Mouse (Mus musculus) lung, postnatal 25 days (tissue): ENCODE data around the gene Ntrk3.

Source experiments
- DNase-seq: peaks from one replicate; pipeline ENCODE4 v3.0.0; 2022; ENCODE audit warnings: low spot score

Gene Ntrk3

GRCm38 (mm10) chr7:78441706-78442105 is 296.1 kb downstream of the Ntrk3 start:
- DNase-seq = no peak

- no peak for DNase-seq
Measured at GRCm38 (mm10) chr7:78440896-78441295, 296.9 kb downstream of the Ntrk3 start.

- DNase-seq = no peak
Measured at GRCm38 (mm10) chr7:78440476-78440875, 297.3 kb downstream of the Ntrk3 start.

GRCm38 (mm10) chr7:78439361-78440120 is 298.3 kb downstream of the Ntrk3 start:
- DNase-seq = no peak

GRCm38 (mm10) chr7:78433617-78434144 is 304.1 kb downstream of the Ntrk3 start:
- peak; percentile 7 for DNase-seq

- no peak for DNase-seq
Measured at GRCm38 (mm10) chr7:78431611-78432010, 306.2 kb downstream of the Ntrk3 start.

GRCm38 (mm10) chr7:78412172-78412571 is 325.6 kb downstream of the Ntrk3 start:
- DNase-seq = no peak

GRCm38 (mm10) chr7:78409970-78410369 is 327.8 kb downstream of the Ntrk3 start:
- DNase-seq = no peak

- peak; percentile 26 for DNase-seq
Measured at GRCm38 (mm10) chr7:78406641-78407291, 331.0 kb downstream of the Ntrk3 start.

GRCm38 (mm10) chr7:78404481-78404880 is 333.3 kb downstream of the Ntrk3 start:
- DNase-seq = no peak

- no peak for DNase-seq
Measured at GRCm38 (mm10) chr7:78402495-78402894, 335.3 kb downstream of the Ntrk3 start.

- no peak for DNase-seq
Measured at GRCm38 (mm10) chr7:78400219-78400618, 337.6 kb downstream of the Ntrk3 start.

GRCm38 (mm10) chr7:78398377-78398776 is 339.4 kb downstream of the Ntrk3 start:
- DNase-seq = no peak

- no peak for DNase-seq
Measured at GRCm38 (mm10) chr7:78397215-78397614, 340.6 kb downstream of the Ntrk3 start.

- DNase-seq = peak; percentile 22
Measured at GRCm38 (mm10) chr7:78390019-78390418, 347.8 kb downstream of the Ntrk3 start.

- no peak for DNase-seq
Measured at GRCm38 (mm10) chr7:78388101-78388500, 349.7 kb downstream of the Ntrk3 start.

- DNase-seq = no peak
Measured at GRCm38 (mm10) chr7:78385971-78386370, 351.8 kb downstream of the Ntrk3 start.

GRCm38 (mm10) chr7:78384111-78384510 is 353.7 kb downstream of the Ntrk3 start:
- peak; percentile 13 for DNase-seq

GRCm38 (mm10) chr7:78382126-78382525 is 355.7 kb downstream of the Ntrk3 start:
- peak; percentile 31 for DNase-seq

GRCm38 (mm10) chr7:78379784-78380183 is 358.0 kb downstream of the Ntrk3 start:
- no peak for DNase-seq

- no peak for DNase-seq
Measured at GRCm38 (mm10) chr7:78378306-78378705, 359.5 kb downstream of the Ntrk3 start.

- no peak for DNase-seq
Measured at GRCm38 (mm10) chr7:78376875-78377274, 360.9 kb downstream of the Ntrk3 start.
